Mouse (Mus musculus) testis, adult 2 months (tissue): ENCODE data around the gene Rnf168. TPM values are rescaled to one million over a fixed set of nuclear protein-coding genes. Genes with fewer than 3 reads are reported as not detected.
"Not testable (repeated sequence)": the region's sequence is repeated elsewhere in the genome, so short reads cannot be mapped to it uniquely, and the experiment has no call there.

Experiments
- H3K27ac ChIP-seq: fragments of 200-500 bp; 2 replicates; pipeline ENCODE4 v1.5.1; 2012; ENCODE audit warnings: low read depth, low read length; ENCODE audit not compliant: control insufficient read depth, insufficient read depth
- H3K27me3 ChIP-seq: fragments of 200-500 bp; 2 replicates; pipeline ENCODE4 v1.6.1; 2012; ENCODE audit warnings: mild to moderate bottlenecking, low read length, moderate library complexity; ENCODE audit not compliant: control insufficient read depth, insufficient read depth
- H3K36me3 ChIP-seq: fragments of 200-500 bp; 2 replicates; pipeline ENCODE4 v1.6.1; 2012; ENCODE audit warnings: mild to moderate bottlenecking, low read length; ENCODE audit not compliant: control insufficient read depth, insufficient read depth
- H3K4me1 ChIP-seq: fragments of 200-500 bp; 2 replicates; pipeline ENCODE4 v1.6.1; 2012; ENCODE audit warnings: low read length; ENCODE audit not compliant: control insufficient read depth, insufficient read depth
- H3K4me3 ChIP-seq: fragments of 200-500 bp; 2 replicates; pipeline ENCODE4 v1.5.1; 2012; ENCODE audit warnings: low read depth, mild to moderate bottlenecking, low read length, moderate library complexity, mixed read lengths; ENCODE audit not compliant: control insufficient read depth
- CTCF ChIP-seq: fragments of 200-500 bp; IDR thresholded peaks from 2 replicates; pipeline ENCODE4 v1.5.1; 2012; ENCODE audit warnings: low read depth, mild to moderate bottlenecking, inconsistent platforms, low read length, moderate library complexity; ENCODE audit not compliant: control insufficient read depth, insufficient read depth, insufficient replicate concordance
- POLR2A ChIP-seq: fragments of 200-500 bp; IDR thresholded peaks from 2 replicates; pipeline ENCODE4 v1.6.1; 2012; ENCODE audit warnings: low read depth, mild to moderate bottlenecking, inconsistent platforms, low read length, moderate library complexity; ENCODE audit not compliant: control insufficient read depth
- polyA plus RNA-seq: library from polyadenylated mRNA; depleted of rRNA; stranded (reverse); fragments of >200 nt; gene quantifications from 2 replicates; pipeline ENCODE4 v1.2.3, GENCODE M21; 2012; rRNA removed

Rnf168 gene
- polyA plus RNA-seq: 16.9 and 17.9 TPM in 2 replicates

DNA sequence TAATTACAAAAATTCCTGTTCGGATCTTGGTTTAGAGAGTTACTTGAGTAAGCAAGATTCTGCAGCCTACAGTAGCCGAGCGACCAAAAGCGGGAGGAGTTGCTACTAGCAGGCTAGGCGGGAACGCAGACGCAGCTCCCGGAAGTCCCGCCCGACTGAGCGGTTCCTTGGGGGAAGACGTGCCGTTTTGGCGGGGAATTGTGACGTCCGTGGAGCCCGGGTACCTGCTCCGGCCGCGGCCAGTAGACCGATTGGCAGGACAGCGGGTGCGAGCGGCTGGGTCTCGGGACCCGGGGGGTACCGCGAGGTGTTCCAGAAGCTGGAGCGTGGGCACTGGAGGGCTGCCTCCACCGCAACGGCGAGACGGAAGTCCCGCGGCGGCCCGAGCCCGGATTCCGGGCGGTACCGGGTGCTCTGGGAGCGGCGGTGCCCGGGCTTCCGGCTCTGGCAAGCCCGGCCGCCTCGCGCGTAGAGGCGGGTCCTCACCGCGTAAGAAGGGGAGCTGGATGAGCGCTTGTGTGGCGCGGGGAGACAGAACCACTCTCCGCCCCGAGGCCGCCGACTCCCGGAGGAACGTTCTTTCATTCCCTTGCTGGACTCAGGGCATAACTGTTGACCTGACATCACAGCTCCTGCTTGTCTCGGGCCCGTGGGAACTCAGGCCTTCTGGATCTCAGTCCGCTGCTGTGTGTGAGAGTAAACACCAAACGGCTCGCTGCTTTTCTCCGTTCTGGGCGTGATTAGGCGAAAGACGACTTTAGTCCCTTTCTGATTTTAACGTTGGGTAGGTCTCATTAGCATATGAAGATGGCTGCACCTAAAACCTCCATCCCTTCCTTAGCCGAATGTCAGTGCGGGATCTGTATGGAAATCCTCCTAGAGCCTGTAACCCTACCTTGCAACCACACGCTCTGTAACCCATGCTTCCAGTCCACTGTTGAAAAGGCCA lies at the start of gene Rnf168:
Gene Rnf168, plus strand, starts transcription at position 152 of the 949 bp plus-strand sequence.
- TF ChIP-seq POLR2A (peak; percentile 88), CTCF (no peak)
- peaks cover 2% of the 10 kb centered on the region; the same call in 1 of the 2 replicates for H3K4me1 ChIP-seq
- H3K36me3 ChIP-seq: peaks cover 2% of the 10 kb centered on the region; the same call in 1 of the 2 replicates
- peak within 1 kb of the TSS; percentile 98 for H3K27ac ChIP-seq
- H3K27me3 ChIP-seq: no peaks in the 10 kb centered on the region
- peak within 1 kb of the TSS; percentile 97 for H3K4me3 ChIP-seq

DNA sequence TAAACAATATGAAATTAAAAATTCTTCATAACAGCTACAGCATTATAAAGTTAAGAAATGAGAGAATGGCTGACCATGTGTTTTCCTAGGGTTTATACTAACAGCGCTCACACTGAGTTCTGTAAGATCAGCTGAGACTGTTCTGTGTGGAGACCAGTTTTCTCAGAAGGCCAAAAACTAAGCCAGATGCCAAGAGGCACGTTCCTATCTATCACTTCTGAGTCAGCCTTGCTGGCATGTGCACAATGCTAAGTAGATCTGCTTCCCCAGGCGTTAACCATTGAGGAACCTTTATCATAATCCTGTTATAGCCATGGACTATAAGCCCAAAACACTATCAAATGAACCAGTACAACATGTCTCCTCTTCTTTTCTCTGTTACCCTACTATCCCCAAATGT lies 45.2 kb upstream of the Rnf168 start:
- H3K36me3 ChIP-seq, H3K27ac ChIP-seq, H3K27me3 ChIP-seq, H3K4me3 ChIP-seq, H3K4me1 ChIP-seq: not testable (repeated sequence)

DNA sequence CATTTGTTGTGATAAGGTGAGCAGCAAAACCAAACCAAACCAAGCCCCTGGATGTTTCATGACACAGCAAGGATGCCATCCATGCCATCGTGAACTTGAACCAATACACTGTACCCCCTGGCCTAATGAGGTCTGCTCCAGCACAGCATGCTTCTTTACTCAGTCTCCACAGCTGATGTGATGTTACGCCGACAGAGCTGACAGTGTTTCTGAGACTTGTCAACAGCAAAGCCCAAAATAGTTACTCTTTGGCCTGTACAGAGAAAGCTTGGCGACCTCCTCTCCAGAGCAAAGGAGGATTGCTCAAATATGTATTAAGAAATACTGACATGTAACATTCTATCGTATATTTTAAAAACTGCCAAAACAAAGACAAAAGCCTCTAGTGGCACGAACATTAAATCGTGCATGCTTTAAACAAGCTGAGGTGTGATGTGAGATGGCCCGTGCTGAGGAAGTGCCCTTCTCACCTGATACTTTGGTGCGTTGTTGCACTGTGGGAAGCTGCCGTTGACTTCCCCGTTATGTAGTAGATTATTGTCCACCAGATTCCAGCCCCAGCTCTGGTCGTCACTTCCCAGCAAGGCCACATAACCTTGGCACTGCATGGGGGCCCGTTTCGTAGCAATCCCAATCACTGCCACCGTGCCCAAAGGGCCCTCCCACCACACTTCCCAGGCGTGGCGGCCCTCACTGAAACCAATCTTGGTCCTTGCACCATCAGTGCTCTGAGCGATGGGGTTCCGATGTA lies 39.2 kb upstream of the Rnf168 start:
- H3K27me3 ChIP-seq: no peaks in the 10 kb centered on the region
- peaks cover 3% of the 10 kb centered on the region for H3K36me3 ChIP-seq
- H3K4me1 ChIP-seq: no peaks in the 10 kb centered on the region
- TF ChIP-seq CTCF (no peak), POLR2A (no peak)
- H3K4me3 ChIP-seq: no peak overlapping the region
- H3K27ac ChIP-seq: no peak overlapping the region

DNA sequence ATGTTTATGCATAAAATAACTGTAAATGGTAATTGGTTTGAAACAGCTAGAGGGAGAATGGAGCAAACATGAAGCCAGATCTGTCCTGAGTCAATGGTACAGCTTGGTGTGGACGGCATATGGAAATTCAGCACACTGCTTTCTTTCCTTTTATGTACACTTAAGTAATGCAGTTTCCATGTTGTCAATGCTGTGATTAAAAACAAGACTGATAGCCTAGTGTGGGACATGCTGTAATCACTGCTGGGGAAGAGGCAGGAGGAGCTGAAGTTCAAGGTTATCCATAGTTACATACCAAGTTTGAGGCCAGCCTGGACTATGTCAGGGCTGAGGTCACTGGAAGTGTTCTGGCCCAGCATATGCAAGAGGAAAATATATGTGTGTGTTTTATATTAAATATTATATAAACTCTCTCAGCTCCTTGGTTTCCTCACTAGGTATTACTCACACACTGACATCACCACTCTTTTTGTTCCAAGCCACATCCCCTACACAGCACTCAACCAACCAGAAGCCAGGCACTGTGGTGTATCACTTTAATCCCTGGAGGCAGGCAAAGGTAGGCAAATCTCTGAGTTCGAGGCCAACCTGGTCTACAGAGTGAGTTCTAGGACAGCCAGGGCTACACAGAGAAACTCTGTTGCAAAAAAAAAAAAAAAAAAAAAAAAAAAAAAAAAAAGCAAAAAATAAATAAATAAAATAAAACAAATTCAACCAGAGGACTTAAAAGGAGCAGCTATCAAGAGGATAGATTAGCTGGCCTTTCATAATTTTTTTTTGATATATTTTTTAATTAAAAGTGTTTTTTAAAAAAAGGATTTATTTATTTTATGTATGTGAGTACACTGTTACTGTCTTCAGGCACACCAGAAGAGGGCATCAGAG lies 37.6 kb upstream of the Rnf168 start:
- Histone ChIP-seq H3K4me3 (no peak overlapping the region), H3K4me1 (no peaks in the 10 kb centered on the region), H3K36me3 (peaks cover 3% of the 10 kb centered on the region), H3K27ac (no peak overlapping the region), H3K27me3 (no peaks in the 10 kb centered on the region)
- TF ChIP-seq POLR2A: no peak
- TF ChIP-seq CTCF: no peak

GRCm38 (mm10) chr16:32243901-32244300 lies 33.4 kb upstream of the Rnf168 start:
- no peaks in the 10 kb centered on the region for H3K36me3 ChIP-seq
- no peaks in the 10 kb centered on the region for H3K27me3 ChIP-seq
- no peak overlapping the region for H3K27ac ChIP-seq
- no peaks in the 10 kb centered on the region; the same call in 1 of the 2 replicates for H3K4me1 ChIP-seq
- H3K4me3 ChIP-seq: no peak overlapping the region
- TF ChIP-seq POLR2A (no peak), CTCF (no peak)

GRCm38 (mm10) chr16:32246351-32246791 lies 30.9 kb upstream of the Rnf168 start:
- 0 out of 2 replicates have a peak, but pooled peaks have one; percentile 3 for TF ChIP-seq CTCF
- TF ChIP-seq POLR2A: no peak; the same call in 1 of the 2 replicates
- peak overlapping the region; percentile 97 for H3K4me3 ChIP-seq
- H3K4me1 ChIP-seq: no peaks in the 10 kb centered on the region; the same call in 1 of the 2 replicates
- H3K27ac ChIP-seq: peak overlapping the region; percentile 83
- H3K36me3 ChIP-seq: no peaks in the 10 kb centered on the region
- no peaks in the 10 kb centered on the region for H3K27me3 ChIP-seq
